Mouse (Mus musculus) ovary, adult 2 months (tissue): ENCODE data around the gene Camk1g. TPM values are rescaled to one million over a fixed set of nuclear protein-coding genes. Genes with fewer than 3 reads are reported as not detected.

Experiments
- polyA plus RNA-seq: library from polyadenylated mRNA; depleted of rRNA; stranded (reverse); fragments of >200 nt; gene quantifications from 2 replicates; pipeline ENCODE4 v1.2.3, GENCODE M21; 2012; rRNA removed

Camk1g gene
- polyA plus RNA-seq = 2.7 and 3.2 TPM in 2 replicates

DNA sequence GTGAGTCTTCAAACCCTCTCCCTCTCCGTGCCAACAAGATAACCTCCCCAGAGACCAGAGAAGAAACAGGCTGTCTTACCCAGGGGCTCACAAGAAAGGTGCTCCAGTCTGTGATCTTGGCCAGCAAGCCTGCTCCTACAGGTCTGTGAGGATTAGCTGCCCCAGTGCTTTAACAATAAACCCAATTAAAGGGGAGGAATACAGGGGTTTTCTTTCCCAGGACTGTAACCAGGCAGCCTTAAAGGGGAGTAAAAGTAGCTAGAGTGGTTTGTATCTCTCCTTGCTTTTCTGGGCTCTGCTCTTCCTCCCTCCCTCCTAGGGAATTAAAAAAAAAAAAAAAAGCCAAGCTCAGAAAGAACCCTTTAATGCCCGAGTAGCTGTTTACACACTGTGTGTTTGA, at the start of gene Camk1g:
Camk1g (minus strand) TSS at position 203 of the 400 bp plus-strand sequence.

Other genes with a start within 250 kb of the Camk1g start
- gene Diexf, start 240.0 kb downstream of the Camk1g start, polyA plus RNA-seq = 17.7 and 21.5 TPM in 2 replicates
- gene Irf6, start 217.2 kb downstream of the Camk1g start, polyA plus RNA-seq = 34.5 and 40.2 TPM in 2 replicates
- 2.8 and 3.5 TPM in 2 replicates for gene A130010J15Rik, start 202.3 kb downstream of the Camk1g start, polyA plus RNA-seq
- 0.74 and 1.0 TPM in 2 replicates for gene Traf3ip3, start 168.6 kb downstream of the Camk1g start, polyA plus RNA-seq
- 3.4 and 5.9 TPM in 2 replicates for gene Lamb3, start 162.6 kb downstream of the Camk1g start, polyA plus RNA-seq
- gene Hsd11b1, start 106.2 kb downstream of the Camk1g start, polyA plus RNA-seq = 7.1 and 10.1 TPM in 2 replicates
- 156 and 212 TPM in 2 replicates for gene G0s2, start 97.1 kb downstream of the Camk1g start, polyA plus RNA-seq